Mouse (Mus musculus): ENCODE data around the gene St3gal5.

GRCm38 (mm10) chr6:72146803-72147202 is 49.4 kb downstream of the St3gal5 start:
- TF ChIP-seq CTCF (IDR thresholded peaks at IDR 0.05; ENCODE audit: low read depth, low read length), result no peak
- no peak for TF ChIP-seq POLR2A (IDR thresholded peaks at IDR 0.05; ENCODE audit: borderline replicate concordance, low read depth, low read length)
